Mouse (Mus musculus) gastrocnemius, postnatal 4 days (tissue): ENCODE measurements around the gene Fgf12. TPM values are rescaled to one million over a fixed set of nuclear protein-coding genes. Genes with fewer than 3 reads are reported as not detected.

Experiments used
- DNase-seq, 2 experiments: peaks; one replicate each; pipeline ENCODE4 v3.0.0; 2021 to 2022; ENCODE audit warnings: low spot score in 2 of 2, mixed read lengths in 2 of 2
- total RNA-seq, 2 experiments: library from RNA; stranded (reverse); gene quantifications; 2 replicates each; pipeline ENCODE4 v1.2.3; 2021

The Fgf12 gene
- total RNA-seq, 2 experiments from 2014 or later: 2.5 to 3.0 TPM

DNA sequence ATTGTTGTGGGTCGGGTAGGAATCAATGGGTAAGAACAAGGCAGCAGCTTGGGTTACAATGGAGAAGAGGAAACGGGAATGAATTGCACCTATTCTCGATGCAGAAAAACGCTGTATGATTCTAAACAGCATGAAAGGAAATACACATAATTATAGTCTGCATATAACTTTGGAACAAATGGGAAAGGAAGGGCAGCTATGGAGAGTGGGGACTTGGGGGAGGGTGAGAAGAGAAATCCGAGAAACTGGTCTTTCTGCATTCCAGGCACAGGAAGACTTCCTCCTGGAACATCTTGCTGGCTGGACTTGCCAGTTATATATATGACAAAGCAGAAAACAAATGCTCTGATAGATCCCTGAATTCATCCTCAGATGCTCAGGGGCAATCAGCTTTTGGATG, 127.2 kb downstream of the Fgf12 start:
- DNase-seq: no peak

DNA sequence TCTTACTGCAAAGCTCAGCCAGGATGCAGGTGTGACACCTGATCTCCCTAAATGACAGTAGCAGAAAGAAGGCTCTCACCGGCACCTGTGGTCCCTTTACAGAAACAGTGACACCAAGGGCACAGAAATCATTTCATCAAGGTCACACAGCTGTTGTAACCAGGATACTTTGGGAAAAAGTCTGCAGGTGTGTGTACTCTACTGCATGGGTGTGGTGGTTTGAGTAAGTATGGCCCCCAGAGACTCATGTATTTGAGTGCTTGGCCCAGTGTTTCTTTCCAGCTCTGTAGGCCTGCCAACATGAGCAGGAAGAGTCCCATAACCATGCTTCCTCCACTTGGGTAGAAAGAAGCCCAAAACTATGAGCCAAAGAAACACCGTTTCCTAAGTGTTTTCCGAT, 138.5 kb downstream of the Fgf12 start:
- no peak for DNase-seq

DNA sequence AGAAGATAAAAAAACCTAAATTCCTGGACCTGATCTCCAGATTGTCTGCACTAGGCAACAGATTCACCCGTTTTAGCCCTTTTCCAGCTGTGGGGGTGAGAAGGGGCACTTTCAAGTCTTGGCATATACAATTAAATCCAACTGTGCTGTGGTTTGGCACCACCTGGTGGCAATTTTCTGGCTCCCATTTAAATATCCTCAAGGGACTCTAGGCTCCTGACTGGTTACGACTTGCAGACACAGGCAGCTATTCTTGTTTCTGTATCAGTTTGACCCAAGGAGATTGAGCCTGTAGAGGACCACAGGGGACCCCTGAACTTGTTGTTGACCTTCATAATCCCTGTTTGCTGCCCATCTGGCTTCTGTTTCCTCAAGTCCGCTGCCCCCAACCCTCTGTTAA, 141.9 kb downstream of the Fgf12 start:
- DNase-seq: no peak

GRCm38 (mm10) chr16:28603155-28603554, 149.7 kb downstream of the Fgf12 start:
- DNase-seq: no peak

GRCm38 (mm10) chr16:28601723-28602122, 151.1 kb downstream of the Fgf12 start:
- no peak for DNase-seq

GRCm38 (mm10) chr16:28596112-28596511, 156.8 kb downstream of the Fgf12 start:
- DNase-seq: no peak

GRCm38 (mm10) chr16:28593075-28593915, 159.6 kb downstream of the Fgf12 start:
- DNase-seq: peak; percentile 41 to 69

- no peak for DNase-seq
These were observed 160.4 kb downstream of the Fgf12 start for GRCm38 (mm10) chr16:28592466-28592865.

DNA sequence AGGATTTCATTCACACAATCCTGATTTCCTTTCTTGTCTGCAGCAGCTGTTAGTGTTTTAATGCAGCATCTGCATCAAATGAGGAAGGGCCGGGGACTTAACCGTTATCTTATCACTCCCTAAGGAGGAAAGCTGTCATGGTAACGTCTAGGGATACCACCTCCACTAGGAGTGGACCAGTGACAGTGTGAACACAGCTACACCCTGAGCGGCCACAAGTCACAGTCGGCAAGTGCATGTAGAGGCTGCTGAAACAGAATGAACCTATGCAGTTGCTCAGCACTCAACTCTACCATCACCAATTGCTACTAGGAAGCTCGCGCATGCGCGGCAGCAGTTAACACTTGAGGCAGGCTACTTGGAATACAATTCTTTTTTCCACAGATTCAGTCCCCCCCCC, 161.3 kb downstream of the Fgf12 start:
- no peak for DNase-seq

DNA sequence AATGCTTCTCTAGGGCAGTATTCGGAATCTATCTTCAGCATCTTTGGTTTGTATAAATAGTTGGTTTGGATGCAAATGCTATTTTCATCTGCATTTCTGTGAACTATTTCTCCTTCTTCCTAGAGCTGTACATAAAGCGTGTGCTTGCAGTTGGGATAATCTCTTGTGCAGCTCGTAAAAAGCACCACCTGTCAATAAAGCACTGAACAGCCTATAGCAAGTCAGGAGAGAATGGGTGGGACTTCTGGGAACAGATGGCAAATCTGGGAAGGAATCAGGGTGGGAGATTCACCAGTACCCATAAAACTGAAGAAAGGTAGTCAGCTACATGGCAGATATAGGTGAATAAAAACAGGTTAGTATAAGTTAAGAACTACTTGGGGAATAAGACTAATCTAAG, 180.7 kb downstream of the Fgf12 start:
- DNase-seq: no peak

DNA sequence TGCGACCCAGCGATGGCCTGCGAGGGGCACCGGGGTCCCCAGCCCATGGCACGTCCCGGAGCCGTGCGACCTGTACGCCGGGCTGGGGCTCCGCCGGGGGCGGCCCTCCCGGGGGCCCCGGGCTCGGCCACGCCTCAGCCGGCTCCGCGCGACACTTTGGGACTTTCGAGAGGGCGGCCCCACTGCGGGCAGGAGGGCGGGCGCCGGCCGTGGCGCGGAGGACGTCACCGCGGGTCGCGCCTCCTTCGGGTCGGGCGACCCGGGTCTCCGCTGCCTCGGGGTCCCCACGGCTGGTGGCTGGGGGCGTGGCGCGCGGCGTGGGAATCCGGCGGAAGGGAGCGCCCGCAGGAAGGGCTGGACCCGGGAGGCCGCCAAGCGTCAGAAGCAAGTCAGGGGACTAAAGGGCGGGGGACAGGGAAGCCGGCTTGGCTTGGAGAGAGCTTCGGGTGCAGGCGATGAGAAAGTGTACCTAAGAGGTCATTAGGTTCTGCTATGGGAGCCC, 188.1 kb downstream of the Fgf12 start:
- DNase-seq: peak in 1 of 2 experiments; percentile 7

DNA sequence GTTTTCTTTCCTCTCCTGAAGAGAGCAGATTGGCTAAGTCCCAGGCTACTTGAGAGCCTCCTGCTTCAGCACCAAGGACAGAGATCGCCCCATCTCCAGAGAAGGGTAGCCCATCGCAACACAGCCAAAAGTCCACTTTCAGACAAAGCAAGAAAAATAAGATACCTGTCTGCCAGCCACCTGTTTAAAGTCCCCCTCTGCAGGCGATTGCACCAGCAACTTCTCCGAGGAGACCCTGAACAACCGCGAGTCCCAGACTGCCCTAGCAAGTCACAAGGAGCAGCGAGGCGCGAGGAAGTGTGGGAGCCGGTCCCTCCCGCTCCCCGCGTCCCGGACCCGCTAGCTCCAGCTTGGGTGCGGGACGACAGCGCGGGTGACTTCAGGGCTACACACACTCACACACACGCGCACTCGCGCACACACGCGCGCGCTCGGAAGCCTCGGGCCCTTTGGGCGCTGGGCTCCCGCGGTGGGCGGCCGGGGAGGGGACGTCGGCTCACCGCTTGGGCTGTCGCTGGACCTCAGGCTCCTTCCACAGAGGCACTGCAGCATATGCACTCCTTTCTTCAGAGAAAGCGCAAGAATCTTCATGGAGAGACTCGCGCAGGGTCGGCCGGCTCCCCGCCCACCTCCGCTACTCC, 188.7 kb downstream of the Fgf12 start:
- peak; percentile 19 to 46 for DNase-seq

DNA sequence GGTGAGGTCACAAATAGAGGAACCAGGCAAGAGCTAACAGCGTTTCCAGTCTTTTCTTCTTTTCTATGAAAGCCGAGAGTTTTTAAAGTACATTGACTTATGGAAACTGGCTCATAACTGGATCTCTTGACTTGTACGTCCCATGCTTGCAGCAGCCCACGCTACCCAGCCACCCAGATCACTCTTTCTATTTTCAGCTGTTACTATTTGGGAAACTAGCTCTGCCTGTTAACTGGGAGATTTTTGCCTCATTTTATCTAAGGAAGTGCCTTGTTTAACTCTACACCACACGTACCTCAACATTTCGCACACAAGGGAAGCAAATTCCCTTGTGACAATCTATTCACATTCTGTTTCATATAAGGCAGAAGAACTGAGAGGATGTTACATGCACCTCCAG, 190.0 kb downstream of the Fgf12 start:
- DNase-seq: no peak

- no peak for DNase-seq
These were observed 197.6 kb downstream of the Fgf12 start for GRCm38 (mm10) chr16:28555219-28555618.

DNA sequence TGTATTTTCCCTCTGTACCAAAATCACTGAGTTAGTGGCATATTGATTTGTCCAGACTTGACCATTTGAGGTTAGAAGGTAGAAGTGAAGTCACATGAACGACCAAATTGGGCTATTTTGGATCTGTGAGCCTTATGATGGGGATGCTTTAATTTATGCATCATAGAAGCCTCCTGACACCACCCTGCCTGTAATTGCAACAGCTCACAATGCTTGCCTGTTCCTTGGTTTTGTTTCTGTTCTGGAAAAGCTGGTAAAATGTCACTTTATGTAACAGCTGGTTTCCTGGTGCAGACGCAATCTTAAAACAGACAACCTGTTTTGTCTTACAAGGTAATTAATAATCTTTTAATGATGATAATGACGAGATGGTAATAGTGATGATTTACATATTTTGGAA, 213.4 kb downstream of the Fgf12 start:
- no peak for DNase-seq

- peak; percentile 23 to 50 for DNase-seq
These were observed 235.0 kb downstream of the Fgf12 start for GRCm38 (mm10) chr16:28517596-28518524.

DNA sequence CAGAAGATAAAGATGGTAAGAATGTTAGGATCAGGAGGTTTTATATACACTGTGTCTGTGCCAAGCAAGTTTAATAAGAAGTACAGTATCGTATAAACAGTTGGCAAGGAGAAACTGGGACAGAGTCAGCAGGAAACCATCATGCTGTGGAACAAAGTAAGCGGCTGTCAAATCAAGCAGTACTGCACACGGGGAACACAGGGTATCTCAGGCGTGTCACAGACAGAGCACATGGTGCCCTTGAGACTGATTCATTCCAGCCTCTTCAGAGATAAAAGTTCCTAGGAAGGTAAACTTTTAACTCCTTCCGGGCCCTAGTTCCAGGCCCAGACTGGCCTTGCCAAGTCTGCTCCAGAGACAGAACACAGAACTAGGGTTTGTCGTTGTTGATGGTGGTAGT, 240.4 kb downstream of the Fgf12 start:
- no peak for DNase-seq

GRCm38 (mm10) chr16:28511413-28511812, 241.5 kb downstream of the Fgf12 start:
- no peak for DNase-seq

- DNase-seq: no peak
These were observed 254.8 kb downstream of the Fgf12 start for GRCm38 (mm10) chr16:28497971-28498607.

DNA sequence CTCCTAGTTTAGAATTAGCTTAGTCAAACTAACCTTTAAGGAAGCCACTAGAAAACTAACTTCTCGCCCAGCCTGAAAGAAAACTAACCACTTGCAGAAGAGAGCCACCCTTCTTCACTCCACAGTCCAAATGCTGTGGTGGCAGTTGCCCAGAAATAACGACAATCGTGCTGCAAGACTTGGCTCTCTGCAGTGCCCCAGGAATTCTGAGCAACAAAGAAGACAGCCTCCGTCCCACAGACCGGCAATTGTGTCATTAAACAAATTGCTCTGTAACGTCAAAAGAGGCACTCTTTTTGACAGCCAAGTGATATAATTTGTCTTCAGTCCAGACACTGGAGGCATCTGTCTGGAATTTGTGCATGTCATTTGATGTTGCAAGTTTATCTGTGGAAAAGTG, 261.2 kb downstream of the Fgf12 start:
- no peak for DNase-seq

DNA sequence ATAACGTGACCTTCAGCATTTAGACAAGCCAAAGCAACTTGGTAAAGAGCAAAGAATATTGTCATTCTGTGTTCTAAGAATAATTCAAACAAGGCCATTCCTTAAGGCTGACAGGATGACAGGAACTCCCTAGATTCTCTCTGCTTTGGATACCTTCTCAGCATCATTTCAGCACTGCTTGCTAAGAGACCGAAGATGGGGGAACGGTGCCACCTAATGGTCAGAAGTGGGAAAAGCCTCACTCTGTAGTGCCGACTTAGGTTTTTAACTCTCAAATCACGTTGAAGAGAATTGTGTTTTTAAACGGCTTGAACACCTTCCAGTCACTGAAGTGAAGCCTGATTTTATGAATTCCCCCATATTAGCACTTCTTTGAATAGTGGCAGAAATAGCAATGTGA, 262.4 kb downstream of the Fgf12 start:
- DNase-seq: peak; percentile 19 to 62
